Mouse (Mus musculus) testis, adult 10 weeks (tissue): ENCODE data around the gene Bub1. TPM values are rescaled to one million over a fixed set of nuclear protein-coding genes. Genes with fewer than 3 reads are reported as not detected.

ENCODE experiments used
- polyA plus RNA-seq: library from polyadenylated mRNA; stranded (reverse); fragments of 350-450 nt; fragmentation: Illumina TruSeq; extraction: RNeasy Lipid Tissue Mini Kit (QIAGEN cat#74804); gene quantifications from one replicate; pipeline ENCODE4 v1.2.3, GENCODE M21; 2014; ENCODE audit warnings: low read depth, low replicate concordance

The Bub1 gene
- polyA plus RNA-seq, result 180 TPM

DNA sequence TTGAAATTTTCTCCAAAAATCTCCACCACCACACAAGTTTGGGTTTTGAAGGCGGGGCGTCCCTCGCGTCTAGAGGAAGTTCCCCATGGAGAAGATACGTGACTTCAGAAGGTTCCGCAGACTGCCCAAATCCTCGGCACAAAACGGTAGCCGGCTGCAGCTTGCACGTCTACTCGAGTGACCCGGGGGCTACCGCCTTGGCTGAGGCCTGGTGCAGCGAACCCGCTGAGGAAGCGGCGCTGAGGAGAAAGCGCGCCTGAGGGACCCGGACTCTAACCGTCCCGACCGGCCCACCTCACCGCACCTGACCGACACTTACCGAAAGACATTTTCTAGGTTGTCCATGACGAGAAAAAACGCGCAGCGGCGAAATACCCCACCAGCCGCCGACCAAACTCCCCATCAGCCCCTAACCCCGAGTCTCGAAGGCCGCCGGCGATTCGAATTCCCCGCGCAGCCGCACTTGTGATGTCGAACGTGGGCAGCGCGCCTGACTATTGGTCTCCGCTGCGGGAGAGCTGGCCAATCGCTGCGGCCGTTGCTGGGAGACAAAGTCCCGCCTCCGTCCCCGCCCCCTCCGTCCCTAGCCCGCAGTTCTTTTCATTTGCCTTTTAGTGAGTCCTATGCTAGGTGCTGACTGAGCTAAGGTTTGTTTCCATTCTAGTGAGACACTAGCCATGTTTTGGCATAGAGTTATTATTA lies at the start of gene Bub1:
TSS of gene Bub1 (minus strand) at position 465 of the 702 bp plus-strand sequence.

DNA sequence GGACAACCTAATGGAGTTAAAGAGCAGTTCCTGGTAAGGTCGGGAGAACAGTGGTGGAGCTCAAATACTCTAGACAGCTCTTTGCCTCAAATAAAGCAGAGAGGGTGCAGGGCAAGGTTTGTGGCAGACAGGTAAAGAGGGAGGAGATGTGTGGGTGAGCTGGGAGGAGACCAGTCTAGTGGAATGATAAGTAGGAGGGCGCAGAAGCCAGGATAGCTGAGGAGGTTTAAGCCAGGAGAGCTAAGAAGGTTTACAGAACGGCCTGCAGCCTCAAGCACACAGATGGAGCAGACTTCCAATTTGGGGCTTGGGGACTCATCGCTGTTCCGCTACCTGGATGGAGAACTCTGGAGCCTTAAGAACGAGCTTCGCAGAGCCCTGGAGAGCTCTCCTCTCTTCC lies 6.9 kb upstream of the Bub1 start, which contains the start of gene Acoxl:
TSS of gene Acoxl (plus strand) at position 301 of the 400 bp plus-strand sequence.

DNA sequence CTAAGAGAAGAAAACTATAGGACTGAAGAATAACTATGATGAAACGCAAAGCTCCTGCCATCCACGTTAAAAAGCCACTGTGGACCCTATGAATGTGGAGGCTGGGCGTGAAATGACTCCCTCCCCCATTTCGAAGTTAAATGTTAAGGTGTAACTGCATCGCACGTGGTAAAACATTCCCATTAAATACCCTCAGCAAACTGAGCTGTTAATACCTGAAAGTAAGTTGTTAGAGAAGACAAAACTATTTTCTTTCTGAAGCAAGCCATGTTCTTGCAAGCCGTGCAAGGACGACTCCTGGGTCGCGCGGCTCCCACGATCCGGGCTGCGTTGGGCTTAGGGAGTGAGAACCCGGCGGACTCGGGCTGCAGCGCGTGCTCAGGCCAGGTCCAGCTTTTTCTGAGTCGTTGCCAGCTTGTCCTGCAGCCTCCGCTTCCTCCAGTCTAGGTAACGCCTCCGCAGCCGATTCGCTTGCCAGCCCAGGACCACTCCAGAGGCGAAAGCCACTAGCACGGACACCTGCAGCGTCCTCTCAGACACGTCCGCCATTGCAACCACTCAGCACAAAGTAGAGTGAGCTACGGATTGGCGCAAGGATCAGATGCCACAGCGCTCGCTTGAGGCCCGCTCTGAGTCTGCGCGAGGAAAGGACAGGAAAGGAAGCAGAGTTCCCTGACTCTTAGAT lies 39.6 kb downstream of the Bub1 start, which contains the start of gene Mtln:
TSS of gene Mtln (minus strand) at position 570 of the 685 bp plus-strand sequence.

DNA sequence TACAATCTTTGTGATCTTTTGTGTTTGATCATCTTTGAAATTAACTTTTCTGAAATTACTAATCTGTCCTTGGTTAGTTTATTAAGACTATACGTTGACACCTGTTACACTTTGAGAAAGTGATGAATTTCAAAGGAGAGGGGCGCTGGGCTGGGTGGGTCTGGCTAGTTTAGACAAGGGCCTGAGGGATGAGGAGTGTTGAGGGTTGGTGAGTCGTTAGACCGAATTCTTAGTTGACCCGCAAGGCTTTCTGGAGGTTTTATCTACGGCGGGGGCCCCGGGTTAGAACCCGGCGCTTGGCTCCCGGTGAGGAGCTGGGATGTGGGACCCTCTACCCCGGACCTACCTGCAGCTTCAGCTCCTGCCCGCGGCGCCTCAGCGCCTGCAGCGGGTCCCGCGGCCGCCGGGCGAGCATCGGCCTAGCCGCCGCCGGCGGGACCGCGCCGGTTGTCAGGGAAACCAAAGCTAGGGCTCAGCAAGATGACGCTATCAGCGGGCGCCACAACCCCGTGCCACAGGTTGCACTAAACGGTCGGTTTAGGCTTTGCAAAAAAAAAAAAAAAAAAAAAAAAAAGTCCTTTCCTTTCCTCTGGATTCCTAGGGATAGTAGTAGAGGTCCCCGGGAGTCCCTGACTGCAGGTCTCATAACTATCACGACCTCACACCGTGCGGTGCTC lies 43.1 kb downstream of the Bub1 start, which contains the start of gene Nphp1:
TSS of gene Nphp1 (minus strand) at position 458 of the 677 bp plus-strand sequence.

Other genes with a start within 250 kb of the Bub1 start
- gene Zfp661, start 244.8 kb downstream of the Bub1 start, polyA plus RNA-seq, result 7.4 TPM
- 11.0 TPM for gene Mrps5, start 244.6 kb downstream of the Bub1 start, polyA plus RNA-seq
- gene Mal, start 175.2 kb downstream of the Bub1 start, polyA plus RNA-seq, result 3.5 TPM
- gene Mall, start 101.9 kb downstream of the Bub1 start, polyA plus RNA-seq, result 0.62 TPM
- gene Nphp1, start 43.0 kb downstream of the Bub1 start, polyA plus RNA-seq, result 350 TPM
- gene Mtln, start 39.4 kb downstream of the Bub1 start, polyA plus RNA-seq, result 6.5 TPM
- gene Acoxl, start 7.0 kb upstream of the Bub1 start, polyA plus RNA-seq, result 0.07 TPM